Mouse (Mus musculus): ENCODE measurements around the gene Csf1. TPM values are rescaled to one million over a fixed set of nuclear protein-coding genes. Genes with fewer than 3 reads are reported as not detected.

Gene Csf1
- polyA plus RNA-seq, 2 experiments from 2014 or later, result 11.9 to 19.7 TPM

DNA sequence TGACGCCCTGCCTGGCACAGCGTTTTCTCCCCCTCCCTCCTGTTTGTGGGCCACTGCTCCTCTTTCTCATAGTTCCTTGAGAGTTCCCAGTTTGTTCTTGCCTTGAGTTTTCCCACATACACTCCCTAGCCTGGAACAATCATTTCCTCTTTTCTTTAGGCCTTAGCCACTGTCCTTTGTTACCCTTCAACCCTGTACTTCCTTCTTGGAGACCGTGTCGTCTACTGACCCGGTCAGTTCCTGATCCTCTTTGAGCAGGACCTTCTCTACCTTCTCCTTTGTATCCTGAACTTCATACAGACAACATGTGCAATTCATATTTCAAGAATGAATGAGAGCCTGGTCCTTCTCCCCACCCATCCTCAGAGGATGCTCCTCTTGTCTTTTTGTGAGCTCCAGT is 21.0 kb upstream of the Csf1 start:
- ATAC-seq, result no peak

DNA sequence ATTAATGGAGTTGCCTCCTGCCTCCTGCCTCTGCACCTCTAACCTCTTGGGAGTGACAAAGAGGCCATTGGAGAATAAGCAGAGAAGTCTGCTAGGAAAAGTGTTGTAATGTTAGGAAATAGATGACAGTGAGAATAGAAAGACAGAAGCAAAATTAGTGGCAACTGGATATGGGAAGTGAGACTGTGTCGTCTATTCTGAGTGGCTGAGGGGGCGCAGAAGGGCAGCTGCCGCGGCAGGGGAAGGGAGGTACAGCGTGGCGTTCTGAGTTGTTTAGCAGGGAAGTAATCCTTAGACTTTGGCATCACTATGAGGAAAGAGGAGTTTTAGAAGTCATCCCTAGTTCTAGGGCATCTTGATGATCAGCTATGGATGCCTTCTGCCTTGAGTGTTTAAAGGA is 17.7 kb upstream of the Csf1 start:
- ATAC-seq, result no peak

DNA sequence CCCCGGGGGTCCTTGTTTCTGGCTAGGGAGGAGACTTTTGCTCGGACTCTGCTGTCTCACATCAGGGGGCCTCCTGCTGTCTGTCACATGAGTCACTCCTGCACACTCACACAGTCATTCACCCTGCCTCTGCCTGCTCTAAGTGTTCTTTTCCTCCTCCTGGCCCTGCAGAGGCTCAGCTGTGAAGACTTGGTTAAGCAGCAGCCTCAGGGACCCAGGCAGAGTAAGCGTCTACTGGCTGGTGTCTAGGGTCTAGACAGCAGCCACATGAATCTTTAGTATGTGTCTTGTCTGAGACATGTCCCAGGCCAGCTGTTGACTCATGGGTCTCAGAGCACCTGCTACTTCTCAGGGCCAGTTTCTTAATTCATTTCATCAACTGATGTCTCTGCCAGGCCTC is 16.0 kb upstream of the Csf1 start:
- ATAC-seq, result no peak

DNA sequence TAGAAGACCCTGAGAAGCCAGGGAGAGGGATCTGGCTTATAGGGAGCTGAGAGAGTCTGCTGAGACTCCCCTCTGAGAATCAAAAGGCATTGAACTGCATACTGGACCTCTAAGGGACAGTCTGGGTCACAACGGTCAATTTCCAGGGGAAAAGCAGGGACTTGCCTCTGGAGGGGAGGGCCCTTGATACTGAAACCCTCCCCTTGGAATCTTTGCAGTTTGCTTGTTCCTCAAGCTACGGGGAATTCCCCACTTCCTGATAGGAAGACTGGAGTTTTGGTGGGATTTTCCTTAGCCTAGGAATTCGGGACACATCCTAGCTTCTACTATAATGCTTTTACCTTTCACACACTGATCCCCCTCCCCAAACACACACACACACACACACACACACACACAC is 15.5 kb upstream of the Csf1 start:
- no peak for ATAC-seq

DNA sequence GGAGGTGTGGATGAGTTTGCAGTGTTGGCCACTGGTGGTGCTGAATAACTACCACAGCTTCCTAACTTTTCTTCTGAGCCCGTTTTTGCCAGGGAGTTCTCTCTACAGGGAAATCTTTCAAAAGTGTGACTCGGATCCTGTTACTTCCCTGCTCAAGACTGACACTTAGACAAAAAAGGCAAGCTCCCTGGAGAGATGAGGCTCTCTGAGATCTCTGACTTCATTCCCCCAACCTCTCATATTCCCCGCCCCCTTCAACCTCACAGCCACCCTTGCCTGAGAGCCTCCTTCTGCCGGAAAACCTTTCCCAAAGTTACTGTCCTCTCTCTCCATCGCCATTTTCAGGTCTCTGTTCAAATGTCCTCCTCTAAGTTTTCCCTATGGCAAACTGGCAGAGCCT is 14.8 kb upstream of the Csf1 start:
- ATAC-seq, result no peak

DNA sequence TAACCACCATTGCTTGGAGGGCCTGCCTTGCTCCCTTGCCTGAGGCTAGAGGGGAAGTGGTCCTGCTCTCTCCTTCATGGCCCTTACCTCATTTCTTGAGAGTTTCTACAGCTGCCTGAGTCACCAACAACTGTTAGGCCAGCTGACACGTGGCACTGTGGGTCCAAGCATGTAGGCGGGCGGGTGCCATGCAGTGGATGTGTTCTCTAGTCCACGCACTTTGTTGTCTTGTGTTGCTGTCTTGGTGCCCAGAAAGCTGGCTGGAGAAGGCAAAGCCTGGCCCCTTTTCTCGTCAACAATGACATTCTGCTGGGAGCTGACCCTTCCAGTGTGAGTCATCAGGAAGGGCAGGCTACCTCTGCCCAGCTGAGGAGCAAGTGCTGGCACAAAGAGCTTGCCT is 12.6 kb upstream of the Csf1 start:
- no peak for ATAC-seq

DNA sequence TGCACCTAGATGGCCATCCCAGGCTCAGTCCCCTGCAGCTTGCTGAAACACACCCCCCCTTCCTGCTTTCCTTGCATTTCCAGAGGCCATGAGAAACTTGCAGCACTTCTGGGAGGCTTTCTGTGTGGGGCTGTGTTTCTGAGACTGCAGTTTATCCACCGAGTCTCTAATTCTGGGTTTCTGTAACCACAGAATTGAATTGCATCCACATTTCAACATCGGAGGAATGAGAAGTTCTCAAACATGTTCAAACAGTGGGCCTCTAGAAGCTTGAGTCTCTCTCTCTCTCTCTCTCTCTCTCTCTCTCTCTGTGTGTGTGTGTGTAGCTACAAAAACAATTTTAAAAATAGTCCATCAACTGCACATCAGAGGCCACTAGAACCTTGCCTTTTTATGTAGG is 9.4 kb upstream of the Csf1 start:
- no peak for ATAC-seq

DNA sequence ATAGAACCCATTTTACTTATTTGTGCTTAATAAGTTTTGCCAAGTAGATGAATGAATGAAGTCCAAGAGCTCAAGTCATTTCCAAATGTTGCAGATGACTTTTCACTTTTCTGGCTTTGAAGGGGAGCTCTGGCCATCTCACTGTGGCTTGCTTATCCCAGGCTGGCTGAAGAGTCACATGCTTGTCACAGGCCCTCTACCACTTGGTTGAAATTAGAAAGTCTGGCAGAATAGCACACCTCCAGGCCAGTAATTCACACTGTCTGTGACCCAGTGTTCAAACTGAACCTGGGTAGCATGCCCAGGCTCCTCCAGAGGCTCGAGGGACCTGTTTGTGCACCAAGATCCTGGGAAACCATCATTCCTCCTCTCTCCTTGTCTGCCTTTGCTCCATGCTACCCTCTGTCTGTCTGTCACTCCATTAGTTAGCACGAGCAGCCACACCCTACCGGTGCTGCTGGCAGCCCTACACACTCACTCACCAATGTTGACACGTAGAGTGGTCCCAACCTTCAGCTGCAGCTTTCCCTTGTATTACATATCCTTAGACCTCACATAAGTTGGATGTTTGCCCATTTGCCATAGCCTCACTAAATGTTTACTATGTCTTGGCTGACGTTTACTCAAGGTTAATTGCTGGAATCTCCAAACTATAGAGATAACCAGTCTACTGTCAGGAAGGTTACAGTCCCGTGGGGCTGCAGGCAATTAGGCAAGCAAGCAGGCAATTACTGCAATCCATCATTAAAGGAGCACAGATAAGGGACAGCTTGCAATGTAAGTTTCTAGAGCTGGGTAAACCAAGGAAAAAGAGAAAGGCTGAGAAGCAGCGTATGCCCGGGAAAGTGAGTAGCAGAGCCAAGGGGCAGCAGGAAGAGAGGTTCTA is 8.1 kb upstream of the Csf1 start:
- no peak for ATAC-seq

DNA sequence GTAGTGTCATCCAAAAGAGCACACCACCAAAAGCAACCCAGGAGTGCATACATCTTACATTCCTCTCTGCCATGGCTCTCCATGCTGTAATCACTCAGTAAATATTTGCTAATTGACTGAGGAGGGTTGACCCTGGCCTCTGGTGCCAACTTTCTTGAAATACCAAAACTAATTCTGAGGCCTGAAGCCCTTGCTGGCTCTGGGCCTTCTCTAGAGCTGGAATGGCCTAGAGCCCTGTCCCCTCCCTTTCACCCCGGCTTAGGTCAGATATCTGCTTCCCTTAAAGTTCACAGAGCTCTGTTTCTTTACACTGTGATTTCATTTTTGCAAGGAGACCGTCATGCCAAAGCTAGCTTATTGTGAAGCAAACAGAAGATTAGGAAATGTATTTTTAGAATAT is 6.5 kb upstream of the Csf1 start:
- no peak for ATAC-seq

DNA sequence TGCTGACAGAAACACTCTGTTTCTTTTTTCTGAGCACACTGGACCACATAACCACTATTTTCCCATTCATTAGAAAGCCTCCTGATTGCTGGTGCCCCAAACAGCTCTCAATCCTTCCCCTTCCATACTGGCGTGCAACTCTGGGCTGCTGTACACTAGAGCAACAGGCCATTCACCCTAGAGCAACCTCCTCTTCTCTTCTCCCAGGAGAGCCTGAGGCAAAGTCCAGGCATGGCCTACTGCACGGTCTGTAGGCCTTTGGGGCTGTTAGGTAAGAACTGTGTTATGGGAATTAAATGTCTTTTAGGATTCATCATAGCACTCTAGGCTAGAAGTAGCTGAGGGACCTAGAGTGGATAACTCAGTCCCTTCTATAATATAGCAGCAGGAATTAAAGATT is 5.7 kb upstream of the Csf1 start:
- ATAC-seq, result no peak

DNA sequence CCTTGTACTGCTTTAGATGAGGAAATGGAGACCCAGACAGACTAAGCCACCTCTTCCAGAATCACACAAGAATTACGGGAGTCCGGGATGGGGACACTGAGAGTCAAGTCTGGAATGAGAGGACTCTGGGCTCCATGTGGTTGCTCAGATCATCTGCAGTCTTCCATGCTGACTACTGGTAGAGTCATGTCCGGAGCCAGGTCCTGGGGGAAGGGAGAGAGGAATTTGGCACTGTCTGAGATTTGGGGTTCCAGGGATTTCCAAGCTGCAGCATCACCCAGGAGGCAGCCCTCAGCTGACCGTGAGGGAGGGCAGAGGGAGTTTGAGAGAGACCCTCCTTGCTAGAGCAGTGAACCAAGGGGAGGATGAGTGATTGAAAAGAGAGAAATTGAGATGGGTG is 3.3 kb upstream of the Csf1 start:
- no peak for ATAC-seq

DNA sequence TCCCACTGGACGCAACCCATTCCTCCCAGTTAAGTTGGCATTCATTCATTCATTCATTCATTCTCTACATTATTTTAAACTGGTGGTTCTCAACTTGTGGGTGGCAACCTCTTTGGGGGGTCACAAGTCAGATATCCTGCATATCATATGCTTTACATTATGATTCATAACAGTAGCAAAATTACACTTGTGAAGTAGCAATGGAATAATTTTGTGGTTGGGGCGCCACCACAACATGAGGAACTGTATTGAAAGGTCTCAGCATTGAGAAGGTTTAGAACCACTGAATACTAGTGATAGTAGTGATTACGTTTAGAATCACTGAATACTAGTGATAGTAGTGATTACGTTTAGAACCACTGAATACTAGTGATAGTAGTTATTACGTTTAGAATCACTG is 1.2 kb upstream of the Csf1 start:
- no peak for ATAC-seq

DNA sequence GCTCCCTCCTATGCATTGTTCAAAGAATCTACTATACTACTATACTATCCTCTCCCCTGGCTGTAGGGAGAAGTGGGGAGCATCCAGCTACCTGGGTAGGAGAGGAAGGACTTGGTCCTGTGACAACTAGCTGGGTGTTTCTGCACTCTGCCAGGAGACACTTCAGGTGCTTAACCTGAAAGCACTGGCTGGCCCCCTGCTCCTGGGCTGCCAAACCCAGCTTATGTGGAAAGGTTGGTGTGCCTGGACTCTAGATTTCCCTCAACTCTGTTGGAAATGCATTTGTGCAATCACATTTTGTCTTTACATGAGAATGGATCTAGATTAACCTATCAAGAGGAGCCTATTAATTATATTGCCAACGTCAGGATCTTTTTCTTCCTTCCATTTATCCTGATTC is 502 bp upstream of the Csf1 start:
- ATAC-seq, result no peak

DNA sequence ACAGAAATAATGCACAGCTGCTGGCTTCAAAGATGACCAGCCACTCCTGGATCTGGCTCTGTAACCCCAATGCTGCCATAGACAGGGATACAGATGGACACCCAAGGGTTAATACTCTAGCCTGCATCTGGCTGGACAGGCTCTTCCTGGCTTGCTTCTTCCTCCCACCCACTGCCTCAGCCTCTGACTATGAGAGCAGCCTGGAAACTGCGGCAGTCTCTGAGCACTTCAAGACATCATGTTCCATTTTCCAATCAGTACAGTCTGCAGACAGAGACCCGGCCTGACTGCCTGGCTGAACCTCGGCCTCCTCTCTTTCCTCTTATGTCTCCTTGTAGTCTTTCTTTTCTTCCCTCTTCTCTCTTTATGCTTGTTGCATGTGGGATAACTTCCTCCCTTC is 1.6 kb downstream of the Csf1 start:
- ATAC-seq, result no peak

DNA sequence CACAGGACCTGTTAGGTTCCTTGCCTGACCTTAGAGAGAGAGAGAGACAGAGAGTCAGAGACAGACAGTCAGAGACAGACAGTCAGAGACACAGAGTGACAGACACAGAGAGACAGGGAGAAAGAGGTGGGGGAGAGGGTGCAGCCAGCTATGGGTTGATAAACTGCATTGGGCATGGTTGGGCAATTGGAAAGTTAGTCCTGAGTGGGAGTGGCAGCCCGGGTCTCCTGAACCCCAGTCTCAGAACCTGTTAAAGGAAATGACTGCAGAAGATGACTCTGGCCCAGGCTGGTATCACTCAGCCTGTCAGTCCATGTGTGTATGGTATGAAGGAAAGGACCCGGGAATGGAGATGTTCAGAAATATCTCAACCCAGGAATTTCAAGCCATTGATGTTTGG is 2.1 kb downstream of the Csf1 start:
- no peak for ATAC-seq

DNA sequence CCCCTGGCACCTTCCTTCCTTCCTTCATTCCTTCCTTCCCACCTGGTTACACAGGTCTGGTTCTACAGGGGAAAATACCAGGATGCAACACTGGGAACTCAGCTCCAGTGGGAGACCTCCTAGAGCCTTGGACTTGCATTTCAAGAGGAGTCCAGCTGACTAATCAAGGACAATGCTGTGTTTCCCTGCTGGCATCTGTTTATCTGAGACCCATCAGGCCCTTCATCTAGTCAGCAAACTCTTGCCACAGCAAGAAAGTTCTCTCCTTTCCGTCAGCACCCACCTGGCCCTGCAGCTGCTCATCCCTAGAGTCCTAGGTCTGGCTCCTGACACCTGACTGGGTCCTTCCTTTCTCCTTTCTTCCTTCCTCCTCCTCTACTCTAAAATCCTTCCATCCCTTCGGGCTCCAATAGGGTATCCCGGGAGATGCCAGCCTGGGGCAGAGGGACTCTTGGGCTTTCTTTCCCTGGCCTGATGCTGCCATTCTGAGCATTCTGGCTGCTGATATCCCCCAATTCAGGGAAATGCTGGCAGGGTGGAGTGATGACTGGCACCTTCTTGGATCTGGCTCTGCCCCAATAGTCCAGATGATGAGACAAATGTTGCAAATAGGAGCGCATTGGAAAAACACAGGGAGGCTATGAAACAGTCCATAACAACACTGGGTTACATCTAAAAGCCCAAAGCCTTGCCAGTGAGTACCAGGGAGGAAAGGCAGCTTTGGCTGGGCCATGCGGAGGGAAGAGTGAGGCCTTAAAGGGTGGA is 2.7 kb downstream of the Csf1 start:
- no peak for ATAC-seq

DNA sequence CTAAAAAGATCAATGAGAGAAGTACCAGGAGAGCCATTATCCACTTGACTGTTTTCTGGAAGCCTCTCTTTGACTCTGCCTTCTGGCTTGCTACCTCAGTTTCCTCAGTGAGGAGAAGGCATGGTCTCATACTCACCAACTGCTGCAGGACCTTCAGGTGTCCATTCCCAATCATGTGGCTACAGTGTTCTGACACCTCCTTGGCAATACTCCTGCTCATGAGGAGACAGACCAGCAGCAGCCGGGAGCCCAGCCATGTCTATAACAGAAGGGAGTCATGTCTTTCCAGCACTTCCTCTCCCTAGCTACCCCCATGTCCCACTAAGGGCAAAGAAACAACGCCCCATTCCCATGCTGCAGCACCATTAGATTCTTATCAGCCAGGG is 3.8 kb downstream of the Csf1 start:
- no peak for ATAC-seq

DNA sequence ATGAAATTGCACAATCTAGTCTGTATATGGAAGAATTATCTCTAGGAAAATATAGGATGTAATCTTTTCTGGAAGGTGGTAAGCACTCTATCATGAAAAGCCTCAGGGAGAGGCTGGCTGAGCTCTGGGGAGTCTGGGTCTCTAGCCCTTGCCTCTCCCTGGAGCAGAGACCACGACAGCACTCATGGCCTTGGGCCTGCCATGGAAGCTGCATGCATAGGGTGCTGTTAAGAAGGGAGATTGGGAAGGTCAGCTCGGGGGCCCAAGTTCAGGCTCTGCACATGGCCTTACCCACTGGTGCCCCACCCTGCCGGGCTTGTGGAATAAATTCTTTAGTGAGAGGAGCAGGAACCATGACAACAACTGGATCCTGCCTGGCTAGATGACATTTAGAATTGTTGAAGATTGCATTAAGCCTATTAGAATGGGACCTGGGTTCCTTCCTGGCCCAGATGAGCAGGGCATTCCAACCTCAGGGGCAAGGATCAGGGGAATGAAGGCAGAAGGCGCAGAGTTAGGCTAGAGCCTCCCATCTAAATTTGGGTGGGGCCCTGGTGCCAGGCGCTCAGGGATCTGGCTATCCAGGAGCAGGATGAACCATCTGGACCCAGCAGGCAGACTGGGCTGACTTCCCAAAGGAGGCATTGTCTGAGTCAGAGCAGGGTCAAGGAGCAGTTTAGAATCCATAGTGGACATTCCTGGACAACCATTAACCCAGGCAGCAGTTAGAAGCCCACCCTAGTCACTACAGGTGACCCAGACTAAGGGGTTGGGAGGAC is 4.4 kb downstream of the Csf1 start:
- no peak for ATAC-seq

DNA sequence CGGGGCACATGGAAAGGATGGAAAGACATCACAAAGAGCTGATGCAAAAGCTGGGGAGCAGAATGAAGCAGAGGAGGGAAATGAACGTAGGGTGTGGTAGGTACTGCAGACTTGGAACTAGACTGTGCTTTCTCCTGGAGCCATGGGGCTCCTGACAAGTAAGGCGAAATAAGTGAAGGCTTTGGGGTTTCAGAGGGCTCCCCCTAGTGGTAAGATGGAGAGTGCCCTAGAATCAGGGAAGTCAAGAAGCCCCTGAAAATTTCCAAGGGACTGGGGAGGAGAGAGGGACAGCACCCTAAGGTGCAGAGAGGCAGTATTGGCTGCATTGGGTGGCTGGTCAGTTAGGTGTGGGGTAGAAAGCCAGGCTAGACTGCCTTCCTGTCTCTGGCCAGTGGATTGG is 5.6 kb downstream of the Csf1 start:
- peak; percentile 64 for ATAC-seq

DNA sequence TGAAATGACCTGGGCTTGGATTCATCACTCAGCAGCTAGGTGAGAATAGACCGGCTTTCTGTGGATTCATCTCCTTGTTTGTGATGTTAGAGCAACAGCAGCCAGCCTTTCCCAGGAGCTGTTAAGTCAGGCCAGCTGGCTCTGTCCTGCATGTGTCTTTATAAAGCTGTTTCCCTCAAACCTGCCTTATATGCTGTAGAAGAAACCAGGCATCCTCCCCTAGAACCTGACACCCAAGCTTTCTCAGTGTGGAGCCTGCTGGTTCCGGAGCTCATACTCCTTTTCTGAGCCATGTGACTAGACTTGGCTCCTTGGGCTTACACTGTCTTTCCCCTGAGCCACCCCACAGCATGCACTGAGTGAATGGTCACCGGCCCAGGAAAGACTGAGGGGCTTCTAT is 8.7 kb downstream of the Csf1 start:
- no peak for ATAC-seq

DNA sequence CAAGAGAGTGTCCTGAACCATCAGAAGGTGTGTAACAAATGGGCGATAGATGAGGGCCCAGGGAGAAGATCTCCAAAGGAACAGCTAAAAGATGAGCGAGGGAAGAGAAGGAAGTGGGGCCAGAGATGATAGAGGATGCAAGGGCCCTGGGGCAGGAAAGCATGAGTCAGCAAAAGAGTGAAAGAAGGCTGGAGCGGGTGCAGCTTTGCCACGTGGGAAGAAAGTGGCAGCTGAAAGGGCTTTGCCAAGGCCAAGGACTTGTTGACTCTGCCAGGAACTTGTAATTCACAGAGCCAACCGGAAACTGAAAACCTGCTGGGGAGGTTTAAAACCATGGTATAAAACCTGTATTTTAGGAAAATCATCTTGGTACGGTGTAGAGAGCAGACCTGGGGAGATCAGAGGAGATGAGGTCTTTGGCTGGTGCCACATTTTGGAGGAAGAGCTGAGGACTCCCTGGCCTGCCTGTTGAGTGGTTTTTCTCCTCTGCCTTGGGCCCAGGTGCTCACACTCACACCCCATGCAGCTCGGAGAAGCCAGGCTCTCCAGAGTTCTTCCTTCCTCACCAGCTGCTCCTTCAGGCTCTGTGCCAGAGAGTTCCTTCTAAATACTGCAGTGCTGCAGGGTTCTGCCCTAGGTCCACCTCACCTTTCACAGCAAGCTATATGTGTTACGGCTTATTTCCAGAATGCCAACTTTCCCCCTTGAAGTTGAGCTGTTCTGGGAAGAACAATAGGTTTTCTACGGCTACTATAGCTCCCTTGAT is 9.3 kb downstream of the Csf1 start:
- no peak for ATAC-seq

DNA sequence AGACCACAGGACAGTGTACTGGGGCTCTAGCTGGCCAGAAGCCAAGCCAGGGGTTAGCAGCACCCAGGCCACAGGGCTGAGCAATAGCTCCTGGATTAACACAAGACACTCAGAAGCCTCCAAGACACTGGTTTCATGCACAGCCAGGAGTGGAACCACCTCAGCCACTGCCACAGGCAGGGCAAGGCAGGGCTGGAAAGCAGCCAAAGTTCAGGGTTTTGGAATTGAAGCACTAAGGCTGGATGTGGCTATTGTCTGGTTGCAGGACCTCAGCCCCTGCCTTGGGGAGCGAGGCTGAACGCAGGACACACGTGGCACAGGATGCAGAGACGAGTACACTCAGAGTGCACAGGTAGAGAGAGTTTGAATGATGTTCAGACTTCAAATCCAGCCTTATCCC is 10.8 kb downstream of the Csf1 start:
- no peak for ATAC-seq
